Mouse (Mus musculus): ENCODE data around the gene Atp8b5. TPM values are rescaled to one million over a fixed set of nuclear protein-coding genes. Genes with fewer than 3 reads are reported as not detected.

Atp8b5 gene
- polyA plus RNA-seq, 1 experiment from 2014 or later, result 0.14 TPM

- H3K4me1 ChIP-seq (ENCODE audit: insufficient read depth, low read depth, low read length), result peaks cover 35% of the 10 kb centered on the region
- H3K4me3 ChIP-seq (ENCODE audit: low read depth, low read length), result no peak overlapping the region
- H3K27ac ChIP-seq (ENCODE audit: low read length), result peak overlapping the region; percentile 84
- H3K9me3 ChIP-seq (ENCODE audit: low read length), result no peaks in the 10 kb centered on the region
- 67% methylated on average over 3 of the region's 3 CpGs for WGBS
- H3K4me2 ChIP-seq (replicated peaks; ENCODE audit: low read depth, low read length), result no peak overlapping the region
- H3K27me3 ChIP-seq (replicated peaks; ENCODE audit: insufficient read depth, low read length), result no peaks in the 10 kb centered on the region
- ATAC-seq (no peak), DNase-seq (ENCODE audit: low spot score) (no peak)
- TF ChIP-seq EP300 (IDR thresholded peaks at IDR 0.05), result no peak; the same call in 1 of the 2 replicates
- TF ChIP-seq CTCF (IDR thresholded peaks at IDR 0.05), result no peak
- H3K9ac ChIP-seq (replicated peaks; ENCODE audit: low read depth), result no peak overlapping the region
- H3K36me3 ChIP-seq (ENCODE audit: insufficient read depth, low read length), result no peaks in the 10 kb centered on the region
These were observed 124.6 kb downstream of the Atp8b5 start for GRCm38 (mm10) chr4:43391521-43392050.

DNA sequence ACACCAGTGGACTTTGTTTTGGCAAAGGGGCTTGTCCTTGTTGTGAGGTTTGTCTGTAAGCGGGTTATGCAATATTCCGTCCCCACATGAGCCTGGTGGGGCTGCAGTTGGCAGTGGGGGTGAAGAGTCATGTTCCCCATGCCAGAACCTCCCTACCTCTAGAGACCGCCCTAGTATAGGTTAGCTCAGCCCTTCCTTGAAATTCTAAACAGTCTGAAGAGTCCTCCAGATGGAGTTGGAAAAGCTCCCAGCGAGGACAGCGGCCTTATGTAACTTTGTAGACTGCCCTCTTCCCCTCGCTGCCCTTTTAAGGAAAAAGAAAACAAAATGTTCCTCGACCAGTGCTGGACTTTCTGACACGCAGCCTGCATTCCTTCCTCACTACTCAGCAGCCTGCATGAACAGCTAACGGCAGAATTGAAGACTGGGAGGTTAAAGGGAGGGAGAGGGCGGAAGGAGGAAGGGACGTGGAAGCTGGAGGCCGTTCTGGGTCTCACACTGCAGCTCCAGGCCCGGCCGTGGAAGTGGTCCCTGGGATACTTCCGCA, 127.5 kb downstream of the Atp8b5 start:
- Histone ChIP-seq H3K27me3 (replicated peaks; ENCODE audit: insufficient read depth, low read length) (no peaks in the 10 kb centered on the region), H3K27ac (ENCODE audit: low read length) (peak overlapping the region; percentile 98), H3K9me3 (ENCODE audit: low read length) (no peaks in the 10 kb centered on the region), H3K4me3 (ENCODE audit: low read depth, low read length) (no peak overlapping the region), H3K4me1 (ENCODE audit: insufficient read depth, low read depth, low read length) (peaks cover 53% of the 10 kb centered on the region), H3K36me3 (ENCODE audit: insufficient read depth, low read length) (no peaks in the 10 kb centered on the region), H3K4me2 (replicated peaks; ENCODE audit: low read depth, low read length) (peak overlapping the region; percentile 36; the same call in 1 of the 2 replicates), H3K9ac (replicated peaks; ENCODE audit: low read depth) (peak overlapping the region; percentile 34)
- TF ChIP-seq CTCF (IDR thresholded peaks at IDR 0.05) (peak; percentile 41), EP300 (IDR thresholded peaks at IDR 0.05) (peak; percentile 100)
- WGBS, result 6% methylated on average over 15 of the region's 15 CpGs
- ATAC-seq (peak; percentile 84), DNase-seq (ENCODE audit: low spot score) (peak; percentile 99)

DNA sequence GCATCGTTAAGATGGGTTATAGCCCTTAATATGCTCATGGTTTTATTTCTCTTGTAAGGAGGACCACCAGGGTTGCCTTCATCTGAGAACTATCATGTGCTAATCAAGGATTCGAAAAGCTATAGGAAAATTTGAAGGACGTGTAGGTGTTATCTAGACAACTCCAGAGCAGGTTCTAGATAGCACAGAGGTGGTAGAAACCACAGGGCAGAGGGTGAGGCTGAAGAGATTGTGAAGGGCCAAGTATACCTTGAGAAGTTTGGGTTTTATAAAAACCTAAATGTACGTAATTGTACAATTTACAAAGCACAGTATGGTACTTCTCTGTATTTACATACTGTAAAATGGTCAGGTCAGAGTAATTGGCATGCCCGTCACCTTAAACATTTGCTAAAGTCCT, 128.2 kb downstream of the Atp8b5 start:
- WGBS, result 57% methylated on average over 5 of the region's 5 CpGs
- H3K4me2 ChIP-seq (replicated peaks; ENCODE audit: low read depth, low read length), result 0 out of 2 replicates have a peak overlapping the region, but pooled peaks have one; percentile 36
- DNase-seq (ENCODE audit: low spot score), result no peak

DNA sequence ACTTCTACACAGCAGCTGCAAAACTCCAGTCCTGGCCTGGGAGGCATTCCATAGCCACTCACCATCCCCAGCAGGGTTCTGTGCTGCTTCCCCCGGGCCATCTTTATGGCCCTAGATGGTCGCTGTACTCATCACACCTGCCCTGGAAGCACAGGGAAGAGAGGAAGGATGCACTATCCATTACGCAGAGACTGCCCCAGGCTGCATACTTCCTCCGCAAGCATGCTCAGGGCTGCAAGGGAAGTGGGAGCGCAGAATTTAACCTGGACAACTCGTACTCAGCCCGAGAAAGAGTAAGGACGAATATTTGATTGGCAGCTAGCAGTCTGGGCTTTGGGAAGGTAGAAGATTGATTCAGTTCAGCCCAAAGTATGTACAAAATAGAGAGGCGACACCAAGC, 128.9 kb downstream of the Atp8b5 start:
- Histone ChIP-seq H3K4me1 (ENCODE audit: insufficient read depth, low read depth, low read length) (peaks cover 58% of the 10 kb centered on the region), H3K27me3 (replicated peaks; ENCODE audit: insufficient read depth, low read length) (no peaks in the 10 kb centered on the region), H3K4me2 (replicated peaks; ENCODE audit: low read depth, low read length) (no peak overlapping the region), H3K36me3 (ENCODE audit: insufficient read depth, low read length) (no peaks in the 10 kb centered on the region), H3K9ac (replicated peaks; ENCODE audit: low read depth) (no peak overlapping the region), H3K9me3 (ENCODE audit: low read length) (no peaks in the 10 kb centered on the region), H3K4me3 (ENCODE audit: low read depth, low read length) (no peak overlapping the region), H3K27ac (ENCODE audit: low read length) (peak overlapping the region; percentile 98)
- TF ChIP-seq CTCF (IDR thresholded peaks at IDR 0.05) (no peak), EP300 (IDR thresholded peaks at IDR 0.05) (no peak)
- ATAC-seq, result no peak
- 66% methylated on average over 9 of the region's 9 CpGs for WGBS
- DNase-seq (ENCODE audit: low spot score), result no peak

More for the DNA sequence above, 128.2 kb downstream of the Atp8b5 start:
- Histone ChIP-seq H3K9ac (replicated peaks; ENCODE audit: low read depth) (peak overlapping the region; percentile 34; the same call in 1 of the 2 replicates), H3K36me3 (ENCODE audit: insufficient read depth, low read length) (no peaks in the 10 kb centered on the region), H3K4me3 (ENCODE audit: low read depth, low read length) (no peak overlapping the region), H3K9me3 (ENCODE audit: low read length) (no peaks in the 10 kb centered on the region), H3K27me3 (replicated peaks; ENCODE audit: insufficient read depth, low read length) (no peaks in the 10 kb centered on the region), H3K27ac (ENCODE audit: low read length) (peak overlapping the region; percentile 98), H3K4me1 (ENCODE audit: insufficient read depth, low read depth, low read length) (peaks cover 53% of the 10 kb centered on the region)
- no peak for ATAC-seq
- no peak for TF ChIP-seq EP300 (IDR thresholded peaks at IDR 0.05)
- TF ChIP-seq CTCF (IDR thresholded peaks at IDR 0.05), result no peak

DNA sequence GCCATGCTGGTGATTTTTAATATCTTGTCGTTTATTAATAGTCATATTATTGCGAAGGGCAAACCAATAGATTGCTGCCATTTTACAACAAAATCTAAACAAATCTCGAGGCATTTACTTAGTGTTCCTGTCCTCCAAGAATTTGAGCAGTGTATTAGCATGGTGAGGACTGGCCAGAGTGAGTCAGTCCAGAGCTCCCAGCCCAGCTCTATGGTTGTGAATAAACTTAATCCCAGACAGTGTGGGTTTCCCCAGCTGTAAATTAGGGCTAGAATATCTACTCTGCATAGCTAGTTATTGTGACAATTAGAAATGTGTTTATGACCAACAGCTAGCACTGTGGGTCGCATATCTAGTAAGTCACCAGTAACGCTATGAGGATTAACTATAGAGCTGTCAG, 129.4 kb downstream of the Atp8b5 start:
- Histone ChIP-seq H3K4me1 (ENCODE audit: insufficient read depth, low read depth, low read length) (peaks cover 64% of the 10 kb centered on the region), H3K27me3 (replicated peaks; ENCODE audit: insufficient read depth, low read length) (no peaks in the 10 kb centered on the region), H3K9ac (replicated peaks; ENCODE audit: low read depth) (no peak overlapping the region), H3K4me3 (ENCODE audit: low read depth, low read length) (no peak overlapping the region), H3K36me3 (ENCODE audit: insufficient read depth, low read length) (no peaks in the 10 kb centered on the region), H3K9me3 (ENCODE audit: low read length) (no peaks in the 10 kb centered on the region), H3K27ac (ENCODE audit: low read length) (peak overlapping the region; percentile 98; the same call in 1 of the 2 replicates), H3K4me2 (replicated peaks; ENCODE audit: low read depth, low read length) (no peak overlapping the region)
- WGBS, result 84% methylated on average over 5 of the region's 5 CpGs
- DNase-seq (ENCODE audit: low spot score), result no peak
- ATAC-seq, result no peak
- no peak for TF ChIP-seq EP300 (IDR thresholded peaks at IDR 0.05)
- no peak for TF ChIP-seq CTCF (IDR thresholded peaks at IDR 0.05)

- no peak for TF ChIP-seq EP300 (IDR thresholded peaks at IDR 0.05)
- TF ChIP-seq CTCF (IDR thresholded peaks at IDR 0.05), result no peak
- WGBS, result 51% methylated on average over 4 of the region's 4 CpGs
- no peak for DNase-seq (ENCODE audit: low spot score)
- no peaks in the 10 kb centered on the region for H3K27me3 ChIP-seq (replicated peaks; ENCODE audit: insufficient read depth, low read length)
- H3K4me2 ChIP-seq (replicated peaks; ENCODE audit: low read depth, low read length), result no peak overlapping the region
- peak overlapping the region; percentile 98 for H3K27ac ChIP-seq (ENCODE audit: low read length)
- H3K9me3 ChIP-seq (ENCODE audit: low read length), result no peaks in the 10 kb centered on the region
- ATAC-seq, result no peak
- H3K4me3 ChIP-seq (ENCODE audit: low read depth, low read length), result no peak overlapping the region
- H3K4me1 ChIP-seq (ENCODE audit: insufficient read depth, low read depth, low read length), result peaks cover 77% of the 10 kb centered on the region
- H3K9ac ChIP-seq (replicated peaks; ENCODE audit: low read depth), result peak overlapping the region; percentile 4; the same call in 1 of the 2 replicates
- no peaks in the 10 kb centered on the region for H3K36me3 ChIP-seq (ENCODE audit: insufficient read depth, low read length)
These were observed 131.1 kb downstream of the Atp8b5 start for GRCm38 (mm10) chr4:43398014-43398413.
